ENCODE assay signal across 20 mouse cellular contexts in genomic region chr14:80232066-80232465, GRCm38 (mm10).
DNase-seq lines count a peak whose midpoint lies in the region; ATAC-seq and TF ChIP-seq lines count a peak whose summit lies in the region.
"Had no signal": no experiment of that assay in that cellular context is flagged by ENCODE, and none has a peak within 500 bp of the region (broad histone marks: within the 10 kb centered on the region; RNA-seq: fewer than 3 reads in every experiment).

No protein-coding gene starts in this region.

- H3K9me3 ChIP-seq in hindbrain, postnatal 0 days (ENCODE audit: low read length): no peaks in the 10 kb centered on the region
- H3K9me3 ChIP-seq in hindbrain, embryonic 13.5 days: no peaks in the 10 kb centered on the region

- H3K4me2 ChIP-seq in hindbrain, postnatal 0 days (ENCODE audit: low read depth, low read length): no peak overlapping the region
- H3K4me2 ChIP-seq in hindbrain, embryonic 13.5 days: no peak overlapping the region

- no peak overlapping the region for H3K4me3 ChIP-seq in hindbrain, postnatal 0 days (ENCODE audit: low read length)
- H3K4me3 ChIP-seq in hindbrain, embryonic 13.5 days: no peak overlapping the region
- no peak overlapping the region for H3K4me3 ChIP-seq in cerebellum, adult 2 months (replicated peaks; ENCODE audit: insufficient read depth, low read depth, low read length)

- H3K27ac ChIP-seq in hindbrain, postnatal 0 days: no peak overlapping the region
- no peak overlapping the region for H3K27ac ChIP-seq in hindbrain, embryonic 13.5 days
- no peak overlapping the region for H3K27ac ChIP-seq in cerebellum, adult 2 months (ENCODE audit: insufficient read depth, low read length)

- ATAC-seq in hindbrain, postnatal 0 days: peak; percentile 35; the same call in 1 of the 2 replicates
- ATAC-seq in hindbrain, embryonic 13.5 days (ENCODE audit: low FRiP score): no peak
- ATAC-seq: activated CD4-positive, CD25-positive, alpha-beta regulatory T cell, adult 4 months; CD4-positive, CD25-positive, alpha-beta regulatory T cell, adult 4 months; Patski had no signal

- TF ChIP-seq CTCF in hindbrain, postnatal 0 days (IDR thresholded peaks at IDR 0.05; ENCODE audit: low read depth): no peak
- TF ChIP-seq CTCF in cerebellum, adult 2 months (IDR thresholded peaks at IDR 0.05; ENCODE audit: borderline replicate concordance, insufficient read depth, low read depth, low read length): no peak

- WGBS in hindbrain, postnatal 0 days: 75% methylated on average over 3 of the region's 3 CpGs
- 91% methylated on average over 3 of the region's 3 CpGs for WGBS in hindbrain, embryonic 13.5 days
- WGBS in cerebellum, adult 2 months: 87% methylated on average over 3 of the region's 3 CpGs

- H3K27me3 ChIP-seq in hindbrain, postnatal 0 days (ENCODE audit: insufficient read depth, low read length): no peaks in the 10 kb centered on the region
- no peaks in the 10 kb centered on the region for H3K27me3 ChIP-seq in hindbrain, embryonic 13.5 days
- no peaks in the 10 kb centered on the region for H3K27me3 ChIP-seq in cerebellum, adult 2 months (ENCODE audit: control insufficient read depth, insufficient read depth, low read length)

- DNase-seq in hindbrain, postnatal 0 days (ENCODE audit: low spot score): no peak
- peak; percentile 78 for DNase-seq in retina, embryonic 14.5 days (ENCODE audit: low spot score)
- DNase-seq in retina, postnatal 1 day: peak; percentile 53
- no peak for DNase-seq in yolk sac, embryonic 10.5 days (ENCODE audit: low spot score)
- DNase-seq in cerebellum, adult 2 months: no peak
- DNase-seq: adrenal gland, adult 2 months; adrenal gland, adult 8-10 months; adrenal gland, postnatal 10 days; adrenal gland, postnatal 14 days; adrenal gland, postnatal 25 days; adrenal gland, postnatal 36 days; B cell, adult 2 months; cerebellum, adult 11 months; cerebellum, adult 11-12 months; cerebellum, adult 18-20 months had no signal

- no peak overlapping the region for H3K9ac ChIP-seq in hindbrain, postnatal 0 days (replicated peaks; ENCODE audit: low read length)
- no peak overlapping the region for H3K9ac ChIP-seq in hindbrain, embryonic 13.5 days

- no peaks in the 10 kb centered on the region for H3K4me1 ChIP-seq in hindbrain, postnatal 0 days (ENCODE audit: insufficient read depth, low read length)
- 0 out of 2 replicates have a peak, but pooled peaks cover 5% of the 10 kb centered on the region for H3K4me1 ChIP-seq in hindbrain, embryonic 13.5 days (replicated peaks)
- no peaks in the 10 kb centered on the region for H3K4me1 ChIP-seq in cerebellum, adult 2 months (ENCODE audit: control insufficient read depth, insufficient read depth, low read length)

- no peaks in the 10 kb centered on the region for H3K36me3 ChIP-seq in hindbrain, postnatal 0 days (ENCODE audit: insufficient read depth, low read length)
- H3K36me3 ChIP-seq in hindbrain, embryonic 13.5 days: no peaks in the 10 kb centered on the region
- H3K36me3 ChIP-seq: G1E had no signal

- no peak for TF ChIP-seq POLR2A in cerebellum, adult 2 months (IDR thresholded peaks at IDR 0.05; ENCODE audit: borderline replicate concordance, insufficient read depth, low read length)

Comparison
In these comparisons a context has a peak if more than half of its experiments do, and no peak if none do; other contexts are left out.
1. DNase-seq: peak in retina, embryonic 14.5 days (single experiment) and retina, postnatal 1 day (single experiment); none in hindbrain, postnatal 0 days (single experiment), yolk sac, embryonic 10.5 days (single experiment) and cerebellum, adult 2 months (0 of 2).